Mouse (Mus musculus) heart, adult 8-10 months (tissue): Measurements from ENCODE around the gene Cmtr1. TPM values are rescaled to one million over a fixed set of nuclear protein-coding genes. Genes with fewer than 3 reads are reported as not detected.
"Not testable (repeated sequence)": the region's sequence is repeated elsewhere in the genome, so short reads cannot be mapped to it uniquely, and the experiment has no call there.

Experiments used
- DNase-seq: peaks from one replicate; pipeline ENCODE4 v3.0.0; 2022; ENCODE audit warnings: low spot score
- total RNA-seq, 4 experiments: library from RNA; stranded (reverse); gene quantifications; 2 replicates each; pipeline ENCODE4 v1.2.4; 2022

Gene Cmtr1
- total RNA-seq, 4 experiments from 2014 or later = 57.5 to 79.0 (median 65.0) TPM

- no peak for DNase-seq
Observed at GRCm38 (mm10) chr17:29704781-29705180, 44.4 kb downstream of the Cmtr1 start.

GRCm38 (mm10) chr17:29705881-29706280 is 45.5 kb downstream of the Cmtr1 start:
- DNase-seq = no peak

GRCm38 (mm10) chr17:29706981-29707545 is 46.7 kb downstream of the Cmtr1 start:
- DNase-seq = no peak

GRCm38 (mm10) chr17:29708783-29709182 is 48.4 kb downstream of the Cmtr1 start:
- no peak for DNase-seq

GRCm38 (mm10) chr17:29710562-29711044 is 50.2 kb downstream of the Cmtr1 start:
- no peak for DNase-seq

GRCm38 (mm10) chr17:29711076-29711744 is 50.8 kb downstream of the Cmtr1 start:
- no peak for DNase-seq

GRCm38 (mm10) chr17:29711745-29712431 is 51.5 kb downstream of the Cmtr1 start:
- no peak for DNase-seq

- DNase-seq = no peak
Observed at GRCm38 (mm10) chr17:29712565-29712964, 52.2 kb downstream of the Cmtr1 start.

- not testable (repeated sequence) for DNase-seq
Observed at GRCm38 (mm10) chr17:29713734-29714133, 53.3 kb downstream of the Cmtr1 start.

- DNase-seq = peak; percentile 97
Observed at GRCm38 (mm10) chr17:29716732-29717445, 56.5 kb downstream of the Cmtr1 start, which contains the start of gene Ccdc167. Gene Ccdc167, minus strand, starts transcription at chr17:29717044.

- no peak for DNase-seq
Observed at GRCm38 (mm10) chr17:29718660-29719059, 58.3 kb downstream of the Cmtr1 start.

- no peak for DNase-seq
Observed at GRCm38 (mm10) chr17:29719628-29720575, 59.5 kb downstream of the Cmtr1 start.

- DNase-seq = no peak
Observed at GRCm38 (mm10) chr17:29720755-29721365, 60.5 kb downstream of the Cmtr1 start.

- no peak for DNase-seq
Observed at GRCm38 (mm10) chr17:29724610-29725009, 64.2 kb downstream of the Cmtr1 start.

- DNase-seq = no peak
Observed at GRCm38 (mm10) chr17:29725027-29725620, 64.7 kb downstream of the Cmtr1 start.

GRCm38 (mm10) chr17:29728082-29728481 is 67.7 kb downstream of the Cmtr1 start:
- no peak for DNase-seq

GRCm38 (mm10) chr17:29730510-29731265 is 70.3 kb downstream of the Cmtr1 start:
- no peak for DNase-seq

GRCm38 (mm10) chr17:29731266-29731952 is 71.0 kb downstream of the Cmtr1 start:
- DNase-seq = no peak

GRCm38 (mm10) chr17:29731953-29732325 is 71.5 kb downstream of the Cmtr1 start:
- no peak for DNase-seq
